ENCODE assay signal across 23 mouse cellular contexts in the genomic region with DNA sequence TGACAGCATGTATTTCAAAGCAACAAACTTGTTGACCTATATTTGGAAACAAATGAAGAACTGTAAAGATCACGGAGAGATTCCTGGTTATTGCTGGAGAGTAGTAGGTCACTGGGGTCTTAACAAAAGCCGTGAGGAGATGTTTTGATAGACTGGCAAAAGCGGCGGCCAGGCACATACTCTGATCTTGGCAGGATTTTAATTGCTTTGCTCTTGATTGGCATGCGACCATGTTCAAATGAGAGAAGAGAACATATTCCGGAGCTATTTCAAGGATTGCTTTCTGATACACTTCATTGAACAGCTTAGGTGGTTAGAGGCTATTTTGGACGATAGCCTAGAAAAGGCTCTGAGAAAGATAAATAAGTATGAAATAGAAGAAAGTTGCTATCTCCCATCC.
DNase-seq lines count a peak whose midpoint lies in the region; ATAC-seq and TF ChIP-seq lines count a peak whose summit lies in the region.
"Had no signal": no experiment of that assay in that cellular context is flagged by ENCODE, and none has a peak within 500 bp of the region (broad histone marks: within the 10 kb centered on the region; RNA-seq: fewer than 3 reads in every experiment).

No protein-coding gene starts in this region.

- no peaks in the 10 kb centered on the region for H3K36me3 ChIP-seq in forebrain, embryonic 14.5 days (ENCODE audit: control insufficient read depth, insufficient read depth, low read length)
- H3K36me3 ChIP-seq in forebrain, embryonic 10.5 days (replicated peaks): no peaks in the 10 kb centered on the region
- H3K36me3 ChIP-seq: hindbrain, embryonic 10.5 days; kidney, embryonic 15.5 days; lung, embryonic 15.5 days; neural tube, embryonic 12.5 days had no signal

- H3K4me3 ChIP-seq in forebrain, embryonic 14.5 days (ENCODE audit: low read depth, low read length): no peak overlapping the region
- no peak overlapping the region for H3K4me3 ChIP-seq in forebrain, embryonic 10.5 days
- H3K4me3 ChIP-seq in layer of hippocampus, adult 2 months: peak overlapping the region; percentile 26
- H3K4me3 ChIP-seq: heart, adult 2 months; hindbrain, embryonic 10.5 days; kidney, embryonic 15.5 days; lung, embryonic 15.5 days; neural tube, embryonic 12.5 days had no signal

- no peaks in the 10 kb centered on the region for H3K9me3 ChIP-seq in forebrain, embryonic 14.5 days (replicated peaks; ENCODE audit: control insufficient read depth, low read length)
- H3K9me3 ChIP-seq in forebrain, embryonic 10.5 days: no peaks in the 10 kb centered on the region
- H3K9me3 ChIP-seq: hindbrain, embryonic 10.5 days; kidney, embryonic 15.5 days; lung, embryonic 15.5 days; neural tube, embryonic 12.5 days had no signal

- no peak for TF ChIP-seq CTCF in layer of hippocampus, adult 2 months (conservative IDR thresholded peaks at IDR 0.05)

- H3K4me2 ChIP-seq in forebrain, embryonic 14.5 days (ENCODE audit: low read length): no peak overlapping the region
- H3K4me2 ChIP-seq: kidney, embryonic 15.5 days; lung, embryonic 15.5 days; neural tube, embryonic 12.5 days had no signal

- no peak overlapping the region for H3K27ac ChIP-seq in forebrain, embryonic 14.5 days (ENCODE audit: low read depth, low read length)
- H3K27ac ChIP-seq in forebrain, embryonic 10.5 days: no peak overlapping the region
- H3K27ac ChIP-seq in layer of hippocampus, adult 2 months: no peak overlapping the region
- H3K27ac ChIP-seq: heart, adult 2 months; hindbrain, embryonic 10.5 days; kidney, embryonic 15.5 days; liver, embryonic 14.5 days; lung, embryonic 15.5 days; neural tube, embryonic 12.5 days had no signal

- no peak overlapping the region for H3K9ac ChIP-seq in forebrain, embryonic 14.5 days (ENCODE audit: low read length)
- H3K9ac ChIP-seq: kidney, embryonic 15.5 days; liver, embryonic 14.5 days; lung, embryonic 15.5 days; neural tube, embryonic 12.5 days had no signal

- H3K27me3 ChIP-seq in forebrain, embryonic 14.5 days (replicated peaks; ENCODE audit: control insufficient read depth, insufficient read depth, low read length): no peaks in the 10 kb centered on the region
- H3K27me3 ChIP-seq in forebrain, embryonic 10.5 days (ENCODE audit: poor library complexity, severe bottlenecking): no peaks in the 10 kb centered on the region
- H3K27me3 ChIP-seq: kidney, embryonic 15.5 days; lung, embryonic 15.5 days; neural tube, embryonic 12.5 days; Patski had no signal

- no peak for DNase-seq in cerebellum, adult 11-12 months
- peak; percentile 73 for DNase-seq in forebrain, embryonic 14.5 days (ENCODE audit: low spot score)
- DNase-seq in forebrain, embryonic 10.5 days (ENCODE audit: extremely low spot score, low spot score): no peak
- DNase-seq in layer of hippocampus, adult 2 months (ENCODE audit: low spot score in 2 of 2): no peak
- no peak for DNase-seq in layer of hippocampus, postnatal 10 days (ENCODE audit: low spot score in 2 of 2)
- peak; percentile 70 for DNase-seq in retina, postnatal 1 day
- no peak for DNase-seq in thymus, postnatal 0 days (ENCODE audit: low spot score)
- DNase-seq: adrenal gland, adult 8-10 months; cerebellum, adult 9-11 months; gastrocnemius, postnatal 14 days; heart, adult 2 months; lung, postnatal 4 days; right cerebral cortex, postnatal 14 days; spleen, adult 18-20 months; thymus, postnatal 36 days had no signal

- no peaks in the 10 kb centered on the region for H3K4me1 ChIP-seq in forebrain, embryonic 14.5 days (ENCODE audit: control insufficient read depth, insufficient read depth, low read length)
- H3K4me1 ChIP-seq in forebrain, embryonic 10.5 days: no peaks in the 10 kb centered on the region
- H3K4me1 ChIP-seq: hindbrain, embryonic 10.5 days; kidney, embryonic 15.5 days; lung, embryonic 15.5 days; neural tube, embryonic 12.5 days had no signal

- peak; percentile 33; the same call in 1 of the 2 replicates for ATAC-seq in cerebellum, adult (ENCODE audit: insufficient number of reproducible peaks, low FRiP score, low TSS enrichment)
- ATAC-seq in forebrain, embryonic 14.5 days: peak; percentile 57; the same call in 1 of the 2 replicates
- ATAC-seq: intestine, embryonic 16.5 days; Patski had no signal

- 42% methylated on average over 7 of the region's 7 CpGs for WGBS in forebrain, embryonic 14.5 days
- WGBS in forebrain, embryonic 10.5 days: 91% methylated on average over 7 of the region's 7 CpGs

Comparison
In these comparisons a context has a peak if more than half of its experiments do, and no peak if none do; other contexts are left out.
1. DNase-seq: peak in forebrain, embryonic 14.5 days (single experiment) and retina, postnatal 1 day (single experiment); none in cerebellum, adult 11-12 months (single experiment), forebrain, embryonic 10.5 days (single experiment), layer of hippocampus, adult 2 months (0 of 2), layer of hippocampus, postnatal 10 days (0 of 2) and thymus, postnatal 0 days (single experiment).